Comparison of ENCODE assay signal across 19 mouse cellular contexts in the genomic region with DNA sequence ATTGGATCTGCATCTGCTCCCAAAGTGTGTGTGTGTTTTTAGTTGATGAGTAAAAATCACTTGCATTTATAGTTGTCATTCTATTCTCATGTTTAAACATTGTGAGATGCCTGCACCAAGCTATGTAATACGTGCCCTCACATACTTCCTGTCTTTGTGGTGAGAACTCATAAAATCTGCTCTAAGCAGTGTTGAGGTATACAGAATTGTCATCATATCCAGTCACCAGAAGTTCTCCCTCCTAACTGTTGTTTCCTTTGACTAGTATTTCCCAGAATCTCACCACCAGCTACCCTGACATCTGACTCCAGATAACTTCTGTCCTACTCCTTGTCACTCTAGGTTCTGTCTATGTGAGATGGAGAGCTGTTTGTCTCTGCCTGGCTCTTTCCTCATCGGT. TPM values are rescaled to one million over a fixed set of nuclear protein-coding genes. Genes with fewer than 3 reads are reported as not detected.
DNase-seq lines count a peak whose midpoint lies in the region; ATAC-seq lines count a peak whose summit lies in the region.
"Had no signal": no experiment of that assay in that cellular context is flagged by ENCODE, and none has a peak within 500 bp of the region (broad histone marks: within the 10 kb centered on the region; RNA-seq: fewer than 3 reads in every experiment).

No protein-coding gene starts in this region.

- peaks cover 62% of the 10 kb centered on the region for H3K4me1 ChIP-seq in heart, embryonic 13.5 days
- peaks cover 48% of the 10 kb centered on the region for H3K4me1 ChIP-seq in heart, embryonic 10.5 days

- H3K9ac ChIP-seq in heart, embryonic 13.5 days = 0 out of 2 replicates have a peak overlapping the region, but pooled peaks have one; percentile 37
- H3K9ac ChIP-seq: embryonic facial prominence, embryonic 12.5 days; forebrain, embryonic 13.5 days had no signal

- no peaks in the 10 kb centered on the region; the same call in 1 of the 2 replicates for H3K36me3 ChIP-seq in heart, embryonic 13.5 days
- H3K36me3 ChIP-seq in heart, embryonic 10.5 days = no peaks in the 10 kb centered on the region

- H3K9me3 ChIP-seq in heart, embryonic 13.5 days = no peaks in the 10 kb centered on the region
- no peaks in the 10 kb centered on the region for H3K9me3 ChIP-seq in heart, embryonic 10.5 days
- H3K9me3 ChIP-seq: embryonic facial prominence, embryonic 10.5 days; embryonic facial prominence, embryonic 12.5 days; forebrain, embryonic 13.5 days had no signal

- H3K27me3 ChIP-seq in heart, embryonic 13.5 days (replicated peaks) = no peaks in the 10 kb centered on the region
- no peaks in the 10 kb centered on the region for H3K27me3 ChIP-seq in heart, embryonic 10.5 days (ENCODE audit: insufficient read depth, poor library complexity, severe bottlenecking)
- H3K27me3 ChIP-seq: embryonic facial prominence, embryonic 12.5 days; forebrain, embryonic 13.5 days had no signal

- no peak for ATAC-seq in heart, embryonic 13.5 days (ENCODE audit: extremely low read depth, insufficient number of reproducible peaks, low FRiP score, low TSS enrichment)
- peak; percentile 49 for ATAC-seq in CD4-positive, CD25-positive, alpha-beta regulatory T cell, adult 4 months
- ATAC-seq: forebrain, embryonic 13.5 days; forebrain, embryonic 16.5 days had no signal

- 84% methylated on average over 2 of the region's 2 CpGs for WGBS in heart, embryonic 13.5 days
- WGBS in heart, embryonic 10.5 days = 88% methylated on average over 2 of the region's 2 CpGs

- no peak overlapping the region for H3K27ac ChIP-seq in heart, embryonic 13.5 days (replicated peaks)
- H3K27ac ChIP-seq in heart, embryonic 10.5 days = no peak overlapping the region
- H3K27ac ChIP-seq: embryonic facial prominence, embryonic 10.5 days; embryonic facial prominence, embryonic 12.5 days; forebrain, embryonic 13.5 days had no signal

- H3K4me3 ChIP-seq in heart, embryonic 13.5 days = no peak overlapping the region
- no peak overlapping the region for H3K4me3 ChIP-seq in heart, embryonic 10.5 days
- H3K4me3 ChIP-seq: embryonic facial prominence, embryonic 10.5 days; embryonic facial prominence, embryonic 12.5 days; forebrain, embryonic 13.5 days had no signal

- DNase-seq in heart, adult 18-20 months = no peak
- DNase-seq in induced T-regulatory cell, adult 2 months (ENCODE audit: low read depth) = peak; percentile 56
- no peak for DNase-seq in heart, embryonic 10.5 days (ENCODE audit: low spot score)
- DNase-seq in adrenal gland, postnatal 10 days = no peak
- no peak for DNase-seq in c-Kit-positive CD71-positive TER-119-positive erythroid progenitor cells, embryonic 14.5 days (ENCODE audit: low spot score)
- DNase-seq: adrenal gland, adult 8-10 months; adrenal gland, postnatal 25 days; B cell, adult 2 months; cerebellum, adult 11-12 months; cerebellum, adult 2 months; cerebellum, adult 9-10 months; cerebellum, postnatal 10 days; cerebellum, postnatal 25 days had no signal

- no peak overlapping the region for H3K4me2 ChIP-seq in heart, embryonic 13.5 days
- H3K4me2 ChIP-seq: embryonic facial prominence, embryonic 12.5 days; forebrain, embryonic 13.5 days had no signal

RNA-seq across cellular contexts. Expression of a gene that starts 18.3 kb away (rescaled TPM):
- 27.8 and 29.6 TPM in 2 replicates for polyA plus RNA-seq in heart, embryonic 13.5 days (2015; fragmentation: Nextera tagmentation; extraction: Ambion mirVana)
- total RNA-seq in heart, adult 18-20 months (2021) = 10 to 100 TPM; 12.3 to 12.5 TPM
- polyA plus RNA-seq in CD4-positive, CD25-positive, alpha-beta regulatory T cell, adult 4 months (2017; shearing (Covaris generic)) = 1 to 10 TPM; 2.5 to 3.4 TPM
- 30.5 and 32.5 TPM in 2 replicates for polyA plus RNA-seq in heart, embryonic 10.5 days (2016; fragmentation: Nextera tagmentation; extraction: Ambion mirVana)
- 10 to 100 TPM; 15.3 to 16.8 TPM for total RNA-seq in adrenal gland, postnatal 10 days (2021)
